Mouse (Mus musculus): ENCODE measurements around the gene Zfp975. TPM values are rescaled to one million over a fixed set of nuclear protein-coding genes. Genes with fewer than 3 reads are reported as not detected.
"Not testable (repeated sequence)": the region's sequence is repeated elsewhere in the genome, so short reads cannot be mapped to it uniquely, and the experiment has no call there.

The Zfp975 gene
- 5.1 and 5.7 TPM in 2 replicates for polyA plus RNA-seq (2015; fragmentation: Nextera tagmentation; extraction: Ambion mirVana)

- Histone ChIP-seq H3K4me2 (ENCODE audit: low read length) (peak within 1 kb of the TSS; percentile 59), H3K4me3 (replicated peaks; ENCODE audit: low read depth, low read length) (peak within 1 kb of the TSS; percentile 55), H3K9ac (ENCODE audit: low read depth, low read length) (peak within 1 kb of the TSS; percentile 67), H3K27ac (peak within 1 kb of the TSS; percentile 47)
- not testable (repeated sequence) for H3K36me3 ChIP-seq (ENCODE audit: insufficient read depth, low read length); H3K27me3 ChIP-seq (ENCODE audit: insufficient read depth, low read length); H3K4me1 ChIP-seq (replicated peaks; ENCODE audit: insufficient read depth, low read length); H3K9me3 ChIP-seq (replicated peaks; ENCODE audit: low read length)
- WGBS: 1% methylated on average over 23 of the region's 23 CpGs
- TF ChIP-seq CTCF (IDR thresholded peaks at IDR 0.05; ENCODE audit: low read depth): peak; percentile 23
- ATAC-seq (replicated peaks; ENCODE audit: low FRiP score, low read depth): peak; percentile 99
- DNase-seq (ENCODE audit: low spot score): peak; percentile 91
Measured at GRCm38 (mm10) chr7:42692362-42693158, at the start of gene Zfp975. Gene Zfp975 (minus strand): TSS chr7:42692742.

DNA sequence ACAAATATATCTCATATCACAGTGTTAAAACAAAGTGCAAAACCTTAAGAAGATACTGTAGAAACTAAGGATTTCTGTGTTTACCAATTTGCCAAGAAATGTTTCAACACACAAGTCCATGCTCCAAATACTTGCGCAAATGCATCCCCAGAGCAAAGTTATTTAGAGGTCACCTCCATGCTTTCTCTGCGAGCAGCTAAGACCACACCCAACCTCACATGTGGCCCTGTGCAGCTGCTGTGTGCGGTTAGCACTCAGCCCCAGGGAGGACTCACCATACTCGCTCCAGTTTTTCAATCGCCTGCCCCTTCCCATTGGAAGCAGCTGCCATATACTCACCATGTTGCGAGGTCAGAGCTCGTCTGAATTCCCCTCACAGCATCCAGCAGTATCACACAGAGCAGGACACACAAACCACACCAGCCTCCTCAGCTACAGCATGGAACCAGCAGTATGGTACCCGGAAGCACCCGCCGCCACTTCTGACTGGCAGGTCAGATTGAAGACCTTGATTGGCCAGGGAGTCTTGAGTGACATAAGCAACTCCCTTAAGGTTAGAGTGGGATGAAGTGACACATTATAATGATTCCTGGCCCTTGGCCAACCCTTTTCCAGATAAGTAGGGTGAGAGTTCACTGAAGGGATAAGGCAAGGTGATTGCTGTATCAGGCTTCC, 46.1 kb upstream of the Zfp975 start:
- WGBS: 92% methylated on average over 10 of the region's 10 CpGs
- no peak for TF ChIP-seq CTCF (IDR thresholded peaks at IDR 0.05; ENCODE audit: low read depth)
- no peak for ATAC-seq (replicated peaks; ENCODE audit: low FRiP score, low read depth)

GRCm38 (mm10) chr7:42726917-42727316, 34.4 kb upstream of the Zfp975 start, which contains the start of gene Gm17067:
Gene Gm17067 (minus strand): TSS chr7:42727017.
- not testable (repeated sequence) for H3K36me3 ChIP-seq (ENCODE audit: insufficient read depth, low read length); H3K4me2 ChIP-seq (ENCODE audit: low read length); H3K4me3 ChIP-seq (replicated peaks; ENCODE audit: low read depth, low read length); ATAC-seq (replicated peaks; ENCODE audit: low FRiP score, low read depth); H3K27ac ChIP-seq; H3K9me3 ChIP-seq (replicated peaks; ENCODE audit: low read length); H3K4me1 ChIP-seq (replicated peaks; ENCODE audit: insufficient read depth, low read length); DNase-seq (ENCODE audit: low spot score); H3K9ac ChIP-seq (ENCODE audit: low read depth, low read length); H3K27me3 ChIP-seq (ENCODE audit: insufficient read depth, low read length)
- WGBS: 95% methylated on average over 4 of the region's 4 CpGs

More for the DNA sequence above, 46.1 kb upstream of the Zfp975 start:
- no peaks in the 10 kb centered on the region for H3K4me1 ChIP-seq (replicated peaks; ENCODE audit: insufficient read depth, low read length)
- no peak overlapping the region for H3K27ac ChIP-seq
- H3K4me2 ChIP-seq (ENCODE audit: low read length): no peak overlapping the region
- no peak overlapping the region for H3K4me3 ChIP-seq (replicated peaks; ENCODE audit: low read depth, low read length)
- H3K9me3 ChIP-seq (replicated peaks; ENCODE audit: low read length): no peaks in the 10 kb centered on the region
- no peaks in the 10 kb centered on the region for H3K36me3 ChIP-seq (ENCODE audit: insufficient read depth, low read length)
- no peak overlapping the region for H3K9ac ChIP-seq (ENCODE audit: low read depth, low read length)
- no peak for DNase-seq (ENCODE audit: low spot score)
- H3K27me3 ChIP-seq (ENCODE audit: insufficient read depth, low read length): no peaks in the 10 kb centered on the region

- H3K9ac ChIP-seq (ENCODE audit: low read depth, low read length): peak overlapping the region; percentile 67; the same call in 1 of the 2 replicates
- peak overlapping the region; percentile 55 for H3K4me3 ChIP-seq (replicated peaks; ENCODE audit: low read depth, low read length)
- H3K4me1 ChIP-seq (replicated peaks; ENCODE audit: insufficient read depth, low read length); H3K36me3 ChIP-seq (ENCODE audit: insufficient read depth, low read length); H3K27me3 ChIP-seq (ENCODE audit: insufficient read depth, low read length); H3K9me3 ChIP-seq (replicated peaks; ENCODE audit: low read length); ATAC-seq (replicated peaks; ENCODE audit: low FRiP score, low read depth): not testable (repeated sequence)
- H3K27ac ChIP-seq: peak overlapping the region; percentile 47
- peak overlapping the region; percentile 59 for H3K4me2 ChIP-seq (ENCODE audit: low read length)
- 0% methylated on average over 4 of the region's 4 CpGs for WGBS
- peak; percentile 58 for DNase-seq (ENCODE audit: low spot score)
Measured at GRCm38 (mm10) chr7:42693251-42693650, 709 bp upstream of the Zfp975 start.

DNA sequence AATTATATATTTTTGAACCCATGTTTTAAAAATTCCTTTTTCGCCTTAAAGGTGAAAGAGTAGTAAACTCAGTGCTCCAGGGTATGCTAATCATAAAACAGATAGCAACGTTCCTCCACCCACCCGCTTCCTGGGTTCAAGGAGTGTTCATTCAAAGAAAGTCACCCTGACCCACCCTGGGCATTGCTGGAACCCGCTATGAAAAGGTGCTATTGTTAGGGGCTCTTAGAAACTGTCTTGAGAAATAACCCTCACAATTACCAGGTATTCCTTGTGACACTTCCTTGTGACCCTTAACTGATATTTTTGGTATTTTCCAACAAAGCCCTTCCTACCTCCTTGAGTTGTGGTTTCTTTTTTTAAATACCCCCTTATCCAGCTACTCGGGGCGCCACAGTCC, 12.5 kb downstream of the Zfp975 start:
- not testable (repeated sequence) for H3K36me3 ChIP-seq (ENCODE audit: insufficient read depth, low read length); H3K4me3 ChIP-seq (replicated peaks; ENCODE audit: low read depth, low read length); H3K4me1 ChIP-seq (replicated peaks; ENCODE audit: insufficient read depth, low read length); H3K4me2 ChIP-seq (ENCODE audit: low read length); ATAC-seq (replicated peaks; ENCODE audit: low FRiP score, low read depth); H3K9ac ChIP-seq (ENCODE audit: low read depth, low read length); H3K27ac ChIP-seq; H3K9me3 ChIP-seq (replicated peaks; ENCODE audit: low read length); DNase-seq (ENCODE audit: low spot score); H3K27me3 ChIP-seq (ENCODE audit: insufficient read depth, low read length)
- 95% methylated on average over 6 of the region's 6 CpGs for WGBS

DNA sequence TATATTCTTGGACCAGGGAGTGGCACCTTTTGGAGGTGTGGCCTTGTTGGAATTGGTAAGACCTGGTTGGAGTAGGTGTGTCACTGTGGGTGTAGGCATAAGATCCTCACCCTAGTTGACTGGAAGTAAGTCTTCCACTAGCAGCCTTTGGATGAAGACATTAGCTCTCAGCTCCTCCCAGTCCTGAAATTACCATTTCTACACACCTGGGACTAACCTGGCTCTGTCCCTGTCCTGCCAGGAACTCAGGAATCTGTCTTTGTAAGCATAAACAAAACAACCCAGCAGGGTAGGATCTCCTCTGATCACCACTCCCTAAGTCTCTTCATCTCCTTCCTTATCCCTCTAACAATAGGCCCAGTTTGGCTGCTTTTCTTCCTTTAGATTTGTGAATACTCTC, 12.9 kb downstream of the Zfp975 start:
- DNase-seq (ENCODE audit: low spot score); H3K4me1 ChIP-seq (replicated peaks; ENCODE audit: insufficient read depth, low read length); H3K27ac ChIP-seq: not testable (repeated sequence)

More for the DNA sequence above, 12.9 kb downstream of the Zfp975 start:
- H3K9ac ChIP-seq (ENCODE audit: low read depth, low read length); ATAC-seq (replicated peaks; ENCODE audit: low FRiP score, low read depth); H3K27me3 ChIP-seq (ENCODE audit: insufficient read depth, low read length); H3K36me3 ChIP-seq (ENCODE audit: insufficient read depth, low read length); H3K4me3 ChIP-seq (replicated peaks; ENCODE audit: low read depth, low read length); H3K4me2 ChIP-seq (ENCODE audit: low read length); H3K9me3 ChIP-seq (replicated peaks; ENCODE audit: low read length): not testable (repeated sequence)
